4 mouse cellular contexts compared by ENCODE assay signal in genomic region chr10:49904626-49905025, GRCm38 (mm10).
DNase-seq lines count a peak whose midpoint lies in the region.
"Not testable (repeated sequence)": the region's sequence is repeated elsewhere in the genome, so short reads cannot be mapped to it uniquely, and the experiment has no call there.

No protein-coding gene starts in this region.

- H3K4me1 ChIP-seq in ES-E14 (ENCODE audit: control insufficient read depth in 2 of 2, insufficient read depth in 2 of 2, low read length in 2 of 2, poor library complexity in 1 of 2) = not testable (repeated sequence)

- H3K36me3 ChIP-seq in ES-E14 (ENCODE audit: control insufficient read depth, insufficient read depth, low read length, poor library complexity, severe bottlenecking) = not testable (repeated sequence)

- not testable (repeated sequence) for H3K4me3 ChIP-seq in ES-E14 (ENCODE audit: insufficient read depth in 1 of 2, low read depth in 1 of 2, low read length in 2 of 2, poor library complexity in 1 of 2, severe bottlenecking in 1 of 2)

- DNase-seq in ES-CJ7 (ENCODE audit: low read depth, low spot score) = peak; percentile 68
- DNase-seq in ES-E14 (ENCODE audit: low read depth, low spot score) = peak; percentile 38
- DNase-seq in R1 (ENCODE audit: low read depth, low spot score) = peak; percentile 79
- DNase-seq in ZHBTc4 (ENCODE audit: low read depth, low spot score) = peak; percentile 59

- not testable (repeated sequence) for H3K9ac ChIP-seq in ES-E14 (ENCODE audit: insufficient read depth, low read depth, low read length, poor library complexity, severe bottlenecking)

- not testable (repeated sequence) for H3K27ac ChIP-seq in ES-E14 (ENCODE audit: insufficient read depth, low read depth, low read length, poor library complexity, severe bottlenecking)

- in situ Hi-C loops in ES-E14 (cut with MboI; ENCODE audit: low sequenced_read_pairs in 2 of 2, unreplicated experiment in 2 of 2) = not testable (repeated sequence)

- H3K9me3 ChIP-seq in ES-E14 (ENCODE audit: control insufficient read depth, insufficient read depth, low read depth, low read length) = not testable (repeated sequence)
